Mouse (Mus musculus) stomach, embryonic 15.5 days (tissue): ENCODE measurements at regions not wholly inside any gene's neighbourhood (a gene's known extent, or its start where the extent isn't known, plus 50 kb on each side); places are given as distances from the start of the nearest gene placed in this dataset.

Experiments
- ATAC-seq: fragments of 200-750 bp; cut with Nextera tagmentation; 2 replicates; pipeline ENCODE4 v1.8.0; 2017; ENCODE audit warnings: low read depth, moderate number of reproducible peaks, moderate TSS enrichment; ENCODE audit not compliant: insufficient read depth, low FRiP score
- H3K27ac ChIP-seq: fragments of 300-500 bp; sonication (generic); 2 replicates; pipeline ENCODE4 v1.5.1; 2015; ENCODE audit warnings: mild to moderate bottlenecking, inconsistent platforms
- H3K27me3 ChIP-seq: fragments of 300-500 bp; sonication (generic); replicated peaks from 2 replicates; pipeline ENCODE4 v1.6.1; 2015; ENCODE audit warnings: inconsistent platforms
- H3K36me3 ChIP-seq: fragments of 300-500 bp; sonication (generic); 2 replicates; pipeline ENCODE4 v1.6.1; 2015; ENCODE audit warnings: inconsistent platforms
- H3K4me1 ChIP-seq: fragments of 300-500 bp; sonication (generic); 2 replicates; pipeline ENCODE4 v1.6.1; 2015; ENCODE audit warnings: inconsistent platforms
- H3K4me2 ChIP-seq: fragments of 300-500 bp; sonication (generic); 2 replicates; pipeline ENCODE4 v1.6.1; 2015; ENCODE audit warnings: mild to moderate bottlenecking, inconsistent platforms
- H3K4me3 ChIP-seq: fragments of 300-500 bp; sonication (generic); replicated peaks from 2 replicates; pipeline ENCODE4 v1.5.1; 2015; ENCODE audit warnings: inconsistent platforms
- H3K9ac ChIP-seq: fragments of 300-500 bp; sonication (generic); 2 replicates; pipeline ENCODE4 v1.6.1; 2015; ENCODE audit warnings: inconsistent platforms
- H3K9me3 ChIP-seq: fragments of 300-500 bp; sonication (generic); 2 replicates; pipeline ENCODE4 v1.6.1; 2016; ENCODE audit warnings: inconsistent platforms
- WGBS: fragments of 180-500 bp; shearing (Covaris S2); methylation state at CpG from one replicate; pipeline ENCODE4 v1.1.7; 2015; 5-methylcytosine and 5-hydroxymethylcytosine counted together

DNA sequence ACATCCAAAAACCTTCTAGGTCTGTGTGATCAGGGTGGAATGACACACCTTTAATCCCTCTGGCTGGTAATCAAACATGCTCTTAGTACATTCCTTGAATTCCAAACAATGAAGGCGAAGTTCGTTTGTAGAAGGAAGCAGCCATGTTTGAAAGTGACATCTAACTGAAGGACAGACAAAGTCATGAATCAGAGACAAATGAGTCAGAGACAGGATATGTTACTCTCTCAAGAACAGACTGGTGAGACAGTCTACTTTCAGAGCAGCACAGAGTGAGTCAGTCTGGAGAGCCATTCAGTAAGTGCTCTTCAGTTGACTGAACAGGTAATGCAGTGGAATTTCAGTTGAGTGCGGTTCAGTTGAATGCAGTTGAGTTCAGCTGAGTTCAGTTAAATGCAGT lies 150.4 kb downstream of the Cpe start:
- Histone ChIP-seq H3K4me3 (no peak overlapping the region), H3K4me1 (no peaks in the 10 kb centered on the region), H3K27me3 (no peaks in the 10 kb centered on the region), H3K36me3 (no peaks in the 10 kb centered on the region), H3K9me3 (no peaks in the 10 kb centered on the region), H3K4me2 (no peak overlapping the region), H3K27ac (no peak overlapping the region), H3K9ac (no peak overlapping the region)
- 73% methylated on average over 3 of the region's 3 CpGs for WGBS
- ATAC-seq = no peak

DNA sequence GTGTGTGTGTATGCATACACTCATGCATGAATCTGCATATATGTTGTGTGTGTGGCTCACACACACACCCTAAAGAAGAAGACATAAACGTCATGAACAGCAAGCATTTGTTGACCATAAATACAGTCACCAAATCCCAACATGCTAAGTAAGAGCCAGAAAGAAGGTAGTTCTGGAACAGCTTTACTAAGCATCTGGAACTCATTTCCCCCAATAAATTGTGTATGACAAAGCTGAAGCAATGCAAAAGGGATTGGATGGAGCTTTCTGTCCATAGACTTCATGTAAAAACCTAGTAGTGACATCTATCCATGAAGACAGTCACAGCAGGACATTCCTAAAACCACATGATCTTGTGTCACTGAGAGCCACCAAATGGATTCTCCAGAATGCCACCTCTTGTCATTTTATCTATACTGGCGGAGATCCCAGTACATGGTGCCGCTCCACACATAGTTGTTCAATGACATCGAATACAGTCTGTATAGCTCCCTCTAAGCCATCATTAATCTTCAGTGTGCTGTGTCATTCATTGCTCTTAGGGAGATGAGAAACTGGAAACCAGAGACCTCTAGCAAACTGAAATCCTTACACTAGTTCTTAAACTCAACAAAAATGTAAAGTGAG lies 152.9 kb downstream of the Cpe start:
- Histone ChIP-seq H3K27me3 (no peaks in the 10 kb centered on the region), H3K4me3 (no peak overlapping the region), H3K36me3 (no peaks in the 10 kb centered on the region), H3K4me2 (no peak overlapping the region), H3K4me1 (no peaks in the 10 kb centered on the region), H3K9me3 (no peaks in the 10 kb centered on the region), H3K9ac (no peak overlapping the region), H3K27ac (no peak overlapping the region)
- 81% methylated on average over 4 of the region's 4 CpGs for WGBS
- no peak for ATAC-seq

GRCm38 (mm10) chr8:64531780-64532179 lies 161.1 kb downstream of the Cpe start:
- no peaks in the 10 kb centered on the region for H3K4me1 ChIP-seq
- no peak overlapping the region for H3K27ac ChIP-seq
- H3K4me3 ChIP-seq = no peak overlapping the region
- H3K27me3 ChIP-seq = no peaks in the 10 kb centered on the region
- no peak overlapping the region for H3K9ac ChIP-seq
- H3K9me3 ChIP-seq = no peaks in the 10 kb centered on the region
- ATAC-seq = no peak
- WGBS = 77% methylated on average over 2 of the region's 2 CpGs
- no peaks in the 10 kb centered on the region for H3K36me3 ChIP-seq
- no peak overlapping the region for H3K4me2 ChIP-seq

- Histone ChIP-seq H3K27me3 (no peaks in the 10 kb centered on the region), H3K9ac (no peak overlapping the region), H3K9me3 (no peaks in the 10 kb centered on the region), H3K27ac (no peak overlapping the region), H3K4me1 (no peaks in the 10 kb centered on the region), H3K4me2 (no peak overlapping the region), H3K36me3 (no peaks in the 10 kb centered on the region), H3K4me3 (no peak overlapping the region)
- 63% methylated on average over 8 of the region's 8 CpGs for WGBS
- ATAC-seq = no peak
These were observed 170.3 kb downstream of the Cpe start for GRCm38 (mm10) chr8:64522441-64523102.

DNA sequence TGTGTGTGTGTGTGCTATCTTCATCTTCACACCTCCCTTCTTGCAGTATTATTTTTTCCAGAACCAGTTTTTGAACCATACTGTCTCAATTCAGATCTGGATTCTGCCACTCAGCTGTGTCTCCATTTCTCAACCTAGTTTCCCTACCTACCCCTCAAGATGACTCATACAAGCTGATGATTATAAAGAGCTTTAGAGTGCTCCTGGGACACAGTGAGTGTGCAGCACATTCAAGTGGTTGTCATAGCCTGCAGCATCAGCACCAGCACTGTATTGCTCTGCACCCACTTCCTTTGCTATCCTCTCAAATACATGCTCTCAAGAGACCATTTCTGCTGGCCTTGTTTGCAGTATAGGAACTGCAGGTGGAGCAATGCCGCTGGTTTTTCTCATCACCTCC lies 173.2 kb downstream of the Cpe start:
- Histone ChIP-seq H3K36me3 (no peaks in the 10 kb centered on the region), H3K9ac (no peak overlapping the region), H3K27ac (no peak overlapping the region), H3K4me2 (no peak overlapping the region), H3K9me3 (no peaks in the 10 kb centered on the region), H3K4me1 (no peaks in the 10 kb centered on the region), H3K27me3 (no peaks in the 10 kb centered on the region), H3K4me3 (no peak overlapping the region)
- WGBS = 85% methylated on average over 1 of the region's 1 CpGs
- ATAC-seq = no peak

DNA sequence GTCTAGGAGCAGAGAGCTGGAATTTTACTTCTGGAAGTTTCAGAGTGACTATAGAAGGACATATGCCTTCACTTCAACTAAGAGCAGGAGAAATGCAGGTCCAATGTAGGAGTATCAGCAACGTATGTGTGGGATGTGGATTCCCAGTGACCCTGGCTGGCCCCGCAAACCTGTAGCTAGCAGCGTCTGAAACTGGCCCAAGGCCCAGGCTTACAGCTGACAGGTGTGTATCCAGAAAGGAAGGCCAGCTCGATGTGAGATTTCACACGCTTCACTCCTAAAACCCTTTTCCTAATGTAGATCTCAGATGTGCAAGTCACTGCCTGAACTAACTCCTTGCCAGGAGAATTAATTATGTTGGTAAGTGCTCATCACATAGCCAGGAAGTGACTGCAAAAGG lies 176.9 kb downstream of the Cpe start:
- H3K9me3 ChIP-seq = no peaks in the 10 kb centered on the region
- WGBS = 77% methylated on average over 5 of the region's 5 CpGs
- H3K4me1 ChIP-seq = no peaks in the 10 kb centered on the region
- no peak overlapping the region for H3K4me3 ChIP-seq
- no peak for ATAC-seq
- H3K27me3 ChIP-seq = no peaks in the 10 kb centered on the region
- H3K4me2 ChIP-seq = no peak overlapping the region
- no peak overlapping the region for H3K27ac ChIP-seq
- H3K9ac ChIP-seq = no peak overlapping the region
- no peaks in the 10 kb centered on the region for H3K36me3 ChIP-seq

DNA sequence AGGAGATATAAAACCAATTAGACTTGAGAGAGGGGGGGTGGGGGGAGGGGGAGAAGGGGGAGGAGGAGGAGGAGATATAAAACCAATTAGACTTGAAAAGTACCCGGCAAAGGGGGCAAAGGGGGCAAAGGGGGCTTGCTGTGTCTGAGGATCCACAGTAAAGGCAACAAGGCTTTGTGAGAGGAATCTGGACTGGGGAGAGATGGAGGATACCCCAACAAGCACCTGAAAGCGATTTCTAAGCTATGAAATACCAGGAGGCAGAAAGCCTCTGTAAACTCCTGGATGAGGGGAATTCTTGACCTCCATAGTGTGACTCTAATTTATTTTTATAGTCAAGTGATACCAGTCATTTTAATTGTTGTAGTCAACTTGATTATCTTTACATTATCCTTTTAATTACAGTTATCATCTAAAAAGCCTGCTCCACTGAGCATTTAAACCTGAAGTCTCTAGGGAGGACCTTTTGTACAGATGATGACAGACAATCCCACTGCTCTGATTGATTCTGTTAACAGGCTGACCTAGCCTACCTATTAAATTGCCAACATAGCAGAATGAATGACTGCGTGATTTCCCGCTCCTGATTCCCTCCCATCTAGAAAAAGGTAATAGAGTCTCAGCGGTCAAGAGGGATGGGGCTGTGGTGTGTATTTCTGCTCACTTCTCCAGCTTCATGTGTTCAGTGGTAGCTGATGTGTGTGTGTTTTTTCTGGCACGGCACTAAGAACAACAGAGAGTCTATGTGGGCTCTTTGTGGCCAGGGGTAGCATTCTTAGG lies 195.4 kb downstream of the Cpe start:
- Histone ChIP-seq H3K27me3 (no peaks in the 10 kb centered on the region), H3K4me3 (no peak overlapping the region), H3K9me3 (no peaks in the 10 kb centered on the region), H3K9ac (no peak overlapping the region), H3K4me1 (no peaks in the 10 kb centered on the region), H3K36me3 (no peaks in the 10 kb centered on the region), H3K4me2 (no peak overlapping the region), H3K27ac (no peak overlapping the region)
- ATAC-seq = no peak
- 70% methylated on average over 6 of the region's 6 CpGs for WGBS

GRCm38 (mm10) chr8:64496333-64497213 lies 196.3 kb downstream of the Cpe start:
- no peak overlapping the region for H3K4me2 ChIP-seq
- no peaks in the 10 kb centered on the region for H3K36me3 ChIP-seq
- no peaks in the 10 kb centered on the region for H3K27me3 ChIP-seq
- no peaks in the 10 kb centered on the region for H3K4me1 ChIP-seq
- H3K27ac ChIP-seq = no peak overlapping the region
- H3K9ac ChIP-seq = no peak overlapping the region
- no peak overlapping the region for H3K4me3 ChIP-seq
- ATAC-seq = no peak
- H3K9me3 ChIP-seq = no peaks in the 10 kb centered on the region
- WGBS = 62% methylated on average over 14 of the region's 14 CpGs

- no peak overlapping the region for H3K4me3 ChIP-seq
These were observed 201.3 kb downstream of the Cpe start for GRCm38 (mm10) chr8:64491561-64491960.

DNA sequence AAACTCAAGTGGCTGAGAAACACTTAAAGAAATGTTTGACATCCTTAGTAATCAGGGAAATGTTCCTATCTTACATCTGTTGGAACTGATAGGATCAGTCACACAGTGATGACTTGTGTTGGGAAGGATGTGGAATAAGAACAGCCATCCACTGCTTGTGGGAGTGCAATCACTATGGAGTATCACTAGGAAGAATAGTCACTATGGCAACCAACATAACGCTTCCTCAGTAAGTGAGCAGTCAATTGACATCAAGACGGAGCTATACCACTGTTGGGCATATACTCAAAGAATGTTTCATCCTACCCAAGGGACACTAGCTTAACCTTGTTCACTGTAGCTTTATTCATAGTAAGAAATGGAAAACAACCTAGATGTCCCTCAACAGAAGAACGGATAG lies 204.8 kb downstream of the Cpe start:
- Histone ChIP-seq H3K9me3 (no peaks in the 10 kb centered on the region), H3K4me3 (no peak overlapping the region), H3K27ac (no peak overlapping the region), H3K9ac (no peak overlapping the region), H3K27me3 (no peaks in the 10 kb centered on the region), H3K4me1 (no peaks in the 10 kb centered on the region), H3K36me3 (no peaks in the 10 kb centered on the region), H3K4me2 (no peak overlapping the region)
- WGBS = 85% methylated on average over 3 of the region's 3 CpGs
- ATAC-seq = no peak

More at GRCm38 (mm10) chr8:64491561-64491960, 201.3 kb downstream of the Cpe start:
- ATAC-seq = no peak
- Histone ChIP-seq H3K4me2 (no peak overlapping the region), H3K36me3 (no peaks in the 10 kb centered on the region), H3K9me3 (no peaks in the 10 kb centered on the region), H3K4me1 (no peaks in the 10 kb centered on the region), H3K9ac (no peak overlapping the region), H3K27me3 (no peaks in the 10 kb centered on the region), H3K27ac (no peak overlapping the region)
- WGBS = 93% methylated on average over 2 of the region's 2 CpGs

- no peak overlapping the region for H3K9ac ChIP-seq
- H3K27ac ChIP-seq = no peak overlapping the region
- H3K4me2 ChIP-seq = no peak overlapping the region
- H3K4me1 ChIP-seq = no peaks in the 10 kb centered on the region
- H3K36me3 ChIP-seq = no peaks in the 10 kb centered on the region
- no peaks in the 10 kb centered on the region for H3K9me3 ChIP-seq
- no peaks in the 10 kb centered on the region for H3K27me3 ChIP-seq
- no peak overlapping the region for H3K4me3 ChIP-seq
- no peak for ATAC-seq
These were observed 219.6 kb downstream of the Cpe start for GRCm38 (mm10) chr8:64473276-64473675.
